Mouse (Mus musculus) C2C12 (cell line): Measurements from ENCODE around the gene Rab13.

Source experiments
- CEBPB ChIP-seq: IDR thresholded peaks from one replicate; pipeline ENCODE4 v1.6.1; 2011; ENCODE audit warnings: low read depth, mild to moderate bottlenecking, control low read depth, moderate library complexity
- CTCF ChIP-seq: IDR thresholded peaks from one replicate; pipeline ENCODE4 v1.5.1; 2011; ENCODE audit not compliant: control insufficient read depth, insufficient read depth, insufficient read length
- USF1 ChIP-seq: IDR thresholded peaks from one replicate; pipeline ENCODE4 v1.6.1; 2011; ENCODE audit warnings: low read depth, mild to moderate bottlenecking, control low read depth, moderate library complexity

DNA sequence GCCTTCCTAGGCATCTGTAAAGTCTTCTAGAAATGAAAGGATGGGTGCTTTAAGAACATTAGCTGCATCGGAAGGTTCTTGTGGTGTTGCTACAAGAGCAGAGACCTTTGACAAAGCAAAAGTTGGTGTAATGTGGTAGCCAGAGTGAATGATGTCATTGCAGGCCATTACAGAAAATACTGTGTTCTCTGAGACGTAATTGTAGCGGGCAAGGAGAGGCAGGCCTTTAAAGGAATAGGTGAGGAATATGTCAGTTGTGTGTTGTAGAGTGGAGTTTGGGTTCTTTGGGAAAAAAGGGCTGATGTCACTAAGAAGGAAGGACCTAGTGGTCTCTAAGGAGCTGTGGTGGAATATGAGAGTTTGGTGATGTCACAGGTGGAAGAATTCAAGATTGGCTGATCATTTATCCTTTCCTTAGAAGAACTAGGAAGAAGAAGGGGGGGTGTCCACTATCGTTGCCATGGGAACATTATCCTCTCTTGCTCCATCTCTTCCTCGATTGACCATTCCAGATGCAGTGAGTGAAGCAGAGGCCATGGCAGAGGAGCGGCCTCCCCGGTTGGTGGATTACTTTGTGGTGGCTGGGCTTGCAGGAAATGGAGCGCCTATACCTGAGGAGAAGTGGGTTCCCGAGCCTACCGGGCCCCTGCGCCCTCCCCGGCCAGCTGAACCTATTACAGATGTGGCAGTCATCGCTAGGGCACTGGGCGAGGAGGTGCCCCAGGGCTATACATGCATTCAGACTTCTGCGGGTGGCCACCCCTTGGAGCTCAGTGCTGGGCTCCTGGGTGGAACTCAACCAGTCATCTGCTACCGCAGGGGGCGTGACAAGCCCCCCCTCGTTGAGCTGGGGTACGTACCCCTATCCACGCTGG lies 53.6 kb downstream of the Rab13 start:
- TF ChIP-seq USF1 (no peak), CTCF (no peak), CEBPB (no peak)
